Mouse (Mus musculus) embryonic facial prominence, embryonic 13.5 days (tissue): ENCODE results near the gene Car5a. TPM values are rescaled to one million over a fixed set of nuclear protein-coding genes. Genes with fewer than 3 reads are reported as not detected.

Source experiments
- ATAC-seq: fragments of 200-750 bp; cut with Nextera tagmentation; 2 replicates; pipeline ENCODE4 v1.8.0; 2017; ENCODE audit warnings: low read depth; ENCODE audit not compliant: insufficient number of reproducible peaks, insufficient read depth, low FRiP score, low TSS enrichment
- H3K27ac ChIP-seq: fragments of 300-500 bp; sonication (generic); 2 replicates; pipeline ENCODE4 v1.5.1; 2015; ENCODE audit warnings: moderate library complexity, mild to moderate bottlenecking, inconsistent platforms
- H3K27me3 ChIP-seq: fragments of 300-500 bp; sonication (generic); 2 replicates; pipeline ENCODE4 v1.6.1; 2015; ENCODE audit warnings: mild to moderate bottlenecking, inconsistent platforms
- H3K36me3 ChIP-seq: fragments of 300-500 bp; sonication (generic); 2 replicates; pipeline ENCODE4 v1.6.1; 2015; ENCODE audit warnings: mild to moderate bottlenecking, inconsistent platforms
- H3K4me1 ChIP-seq: fragments of 300-500 bp; sonication (generic); 2 replicates; pipeline ENCODE4 v1.6.1; 2015; ENCODE audit warnings: inconsistent platforms
- H3K4me2 ChIP-seq: fragments of 300-500 bp; sonication (generic); 2 replicates; pipeline ENCODE4 v1.6.1; 2015; ENCODE audit warnings: moderate library complexity, mild to moderate bottlenecking, inconsistent platforms
- H3K4me3 ChIP-seq: fragments of 300-500 bp; sonication (generic); 2 replicates; pipeline ENCODE4 v1.5.1; 2015; ENCODE audit warnings: mild to moderate bottlenecking, inconsistent platforms
- H3K9ac ChIP-seq: fragments of 300-500 bp; sonication (generic); 2 replicates; pipeline ENCODE4 v1.6.1; 2015; ENCODE audit warnings: mild to moderate bottlenecking, inconsistent platforms
- H3K9me3 ChIP-seq: fragments of 300-500 bp; sonication (generic); 2 replicates; pipeline ENCODE4 v1.6.1; 2016; ENCODE audit warnings: inconsistent platforms
- WGBS: fragments of 180-500 bp; shearing (Covaris S2); methylation state at CpG from one replicate; pipeline ENCODE4 v1.1.7; 2015; ENCODE audit warnings: mixed read lengths; 5-methylcytosine and 5-hydroxymethylcytosine counted together
- polyA plus RNA-seq: library from polyadenylated mRNA; unstranded; fragments of >200 nt; fragmentation: Nextera tagmentation; extraction: Ambion mirVana; gene quantifications from 2 replicates; pipeline ENCODE4 v1.2.1, GENCODE M21; 2015

Gene Car5a
- polyA plus RNA-seq = not detected in 2 replicates

GRCm38 (mm10) chr8:121944831-121945230, at the start of gene Car5a:
Car5a (minus strand) TSS chr8:121944904.
- Histone ChIP-seq H3K9ac (no peak within 1 kb of the TSS), H3K36me3 (no peaks in the 10 kb centered on the region), H3K4me3 (no peak within 1 kb of the TSS), H3K4me1 (peaks cover 27% of the 10 kb centered on the region), H3K4me2 (no peak within 1 kb of the TSS), H3K27me3 (no peaks in the 10 kb centered on the region), H3K9me3 (no peaks in the 10 kb centered on the region), H3K27ac (no peak within 1 kb of the TSS)
- no peak for ATAC-seq

DNA sequence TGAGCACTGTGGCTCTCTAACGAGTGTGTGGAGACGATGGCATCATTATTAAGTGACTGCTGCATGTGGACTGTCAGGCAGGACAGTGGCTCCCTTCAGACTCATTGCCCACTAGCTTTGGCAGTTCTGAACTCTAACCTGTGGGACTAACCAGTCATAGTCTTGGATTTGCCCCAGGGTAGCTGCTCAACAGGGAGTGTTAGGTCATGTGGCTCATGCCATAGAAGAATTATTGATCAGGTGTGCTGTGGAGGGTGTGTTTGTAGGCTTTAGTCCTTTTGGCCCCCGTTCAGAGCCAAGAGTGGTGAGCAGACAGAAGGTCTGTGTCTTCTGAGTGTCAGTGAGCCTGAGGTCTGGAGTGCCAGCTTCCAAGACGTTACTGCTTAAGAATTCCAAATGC, 48.2 kb upstream of the Car5a start:
- no peak for ATAC-seq
- 81% methylated on average over 4 of the region's 4 CpGs for whole genome bisulfite sequencing
- H3K36me3 ChIP-seq = peaks cover 72% of the 10 kb centered on the region

DNA sequence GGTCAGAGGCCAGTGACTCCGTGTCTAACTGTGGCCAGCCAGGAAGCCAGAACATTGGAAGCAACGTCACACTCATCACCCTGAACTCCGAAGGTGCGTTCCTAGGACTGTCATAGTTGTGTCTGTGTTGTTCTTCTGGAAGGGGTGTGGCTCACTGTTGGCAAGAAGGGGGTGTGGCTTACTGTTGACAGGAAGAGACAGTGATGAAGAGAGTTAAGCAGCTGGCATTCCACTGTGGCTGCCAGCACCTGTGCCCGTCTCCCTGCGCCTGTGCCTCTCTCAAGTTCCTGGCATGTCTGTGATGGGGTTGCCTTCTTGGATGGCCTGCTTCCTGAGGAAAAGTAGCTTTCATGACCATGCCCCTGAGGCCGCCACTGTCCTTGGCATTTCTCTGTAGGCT, 46.9 kb upstream of the Car5a start:
- no peak overlapping the region for H3K4me3 ChIP-seq
- no peaks in the 10 kb centered on the region for H3K27me3 ChIP-seq
- WGBS = 87% methylated on average over 7 of the region's 7 CpGs
- H3K27ac ChIP-seq = no peak overlapping the region
- H3K9me3 ChIP-seq = no peaks in the 10 kb centered on the region
- no peak overlapping the region for H3K4me2 ChIP-seq
- ATAC-seq = no peak
- peaks cover 17% of the 10 kb centered on the region for H3K4me1 ChIP-seq
- H3K36me3 ChIP-seq = peaks cover 70% of the 10 kb centered on the region
- H3K9ac ChIP-seq = no peak overlapping the region

More for the DNA sequence above, 48.2 kb upstream of the Car5a start:
- no peaks in the 10 kb centered on the region for H3K27me3 ChIP-seq
- H3K9me3 ChIP-seq = no peaks in the 10 kb centered on the region
- no peak overlapping the region for H3K4me2 ChIP-seq
- peaks cover 17% of the 10 kb centered on the region for H3K4me1 ChIP-seq
- no peak overlapping the region for H3K9ac ChIP-seq
- H3K27ac ChIP-seq = no peak overlapping the region
- H3K4me3 ChIP-seq = no peak overlapping the region

DNA sequence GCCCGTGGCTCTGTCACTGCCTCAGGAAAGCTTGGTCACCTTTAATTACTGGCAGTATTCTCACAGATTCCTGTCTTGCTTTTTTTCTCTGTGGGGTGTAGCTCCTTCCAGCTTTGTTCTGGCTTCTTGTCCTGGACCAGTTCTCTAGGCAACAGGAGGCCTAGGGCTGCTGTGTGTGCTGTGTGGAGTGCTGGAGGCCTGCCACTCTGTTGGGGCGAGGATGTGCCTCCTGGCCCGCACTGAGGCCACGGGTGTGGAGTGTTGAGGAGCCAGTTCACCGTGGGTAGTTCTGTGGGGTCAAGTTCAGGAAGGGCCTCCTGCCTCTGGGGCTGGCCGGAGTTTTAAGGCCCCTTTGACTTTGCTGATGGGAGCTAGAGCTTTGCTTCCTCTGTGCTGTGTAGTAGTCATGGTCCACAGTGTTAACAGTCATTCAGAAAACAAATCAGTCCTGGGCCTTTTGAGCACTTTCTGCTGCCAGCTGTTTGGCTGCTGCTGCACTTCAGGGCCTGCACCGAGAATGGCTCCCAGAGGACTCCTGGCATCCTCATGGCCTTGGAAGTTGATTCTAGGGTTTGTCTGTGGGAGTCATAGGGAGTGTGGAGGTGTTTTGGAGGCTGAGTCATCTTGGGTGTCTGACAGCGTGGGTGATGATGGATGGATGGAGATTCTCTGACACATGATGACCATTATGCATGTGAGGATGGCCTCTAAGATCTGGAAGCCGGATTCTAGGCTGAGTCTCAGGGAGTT, 46.0 kb upstream of the Car5a start:
- no peaks in the 10 kb centered on the region for H3K27me3 ChIP-seq
- no peak for ATAC-seq
- no peak overlapping the region for H3K27ac ChIP-seq
- peaks cover 17% of the 10 kb centered on the region for H3K4me1 ChIP-seq
- no peaks in the 10 kb centered on the region for H3K9me3 ChIP-seq
- 83% methylated on average over 9 of the region's 9 CpGs for WGBS
- peaks cover 75% of the 10 kb centered on the region for H3K36me3 ChIP-seq
- H3K4me3 ChIP-seq = no peak overlapping the region
- H3K9ac ChIP-seq = no peak overlapping the region
- no peak overlapping the region for H3K4me2 ChIP-seq

GRCm38 (mm10) chr8:121987892-121988291, 43.2 kb upstream of the Car5a start:
- no peak for ATAC-seq
- H3K9me3 ChIP-seq = no peaks in the 10 kb centered on the region
- peaks cover 84% of the 10 kb centered on the region for H3K36me3 ChIP-seq
- no peak overlapping the region for H3K4me2 ChIP-seq
- WGBS = 82% methylated on average over 5 of the region's 5 CpGs
- H3K27ac ChIP-seq = no peak overlapping the region
- no peak overlapping the region for H3K9ac ChIP-seq
- peaks cover 4% of the 10 kb centered on the region; the same call in 1 of the 2 replicates for H3K4me1 ChIP-seq
- H3K27me3 ChIP-seq = no peaks in the 10 kb centered on the region
- H3K4me3 ChIP-seq = no peak overlapping the region

DNA sequence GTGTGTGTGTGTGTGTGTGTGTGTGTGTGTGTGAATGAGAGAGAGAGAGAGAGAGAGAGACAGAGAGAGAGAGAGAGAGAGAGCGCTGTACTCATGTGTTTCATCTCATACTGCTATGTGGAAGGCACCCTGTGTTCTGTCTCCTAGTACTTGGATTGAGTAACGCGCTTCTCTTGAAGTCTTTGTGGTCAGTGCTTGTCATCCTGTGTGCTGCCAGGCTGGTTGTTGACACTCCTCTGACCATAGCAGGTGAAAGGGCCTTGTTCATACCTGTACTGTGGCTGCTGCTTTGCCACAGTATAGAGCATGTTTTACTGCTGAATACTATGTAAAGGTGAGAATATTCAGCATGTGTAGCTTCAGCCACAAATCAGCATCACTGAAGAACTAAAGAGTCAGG, 41.0 kb upstream of the Car5a start:
- no peak overlapping the region for H3K4me3 ChIP-seq
- no peak for ATAC-seq
- H3K9me3 ChIP-seq = no peaks in the 10 kb centered on the region
- peaks cover 79% of the 10 kb centered on the region for H3K36me3 ChIP-seq
- no peak overlapping the region for H3K4me2 ChIP-seq
- no peaks in the 10 kb centered on the region for H3K27me3 ChIP-seq
- 100% methylated on average over 3 of the region's 3 CpGs for WGBS
- no peak overlapping the region for H3K27ac ChIP-seq
- peaks cover 4% of the 10 kb centered on the region; the same call in 1 of the 2 replicates for H3K4me1 ChIP-seq
- no peak overlapping the region for H3K9ac ChIP-seq

DNA sequence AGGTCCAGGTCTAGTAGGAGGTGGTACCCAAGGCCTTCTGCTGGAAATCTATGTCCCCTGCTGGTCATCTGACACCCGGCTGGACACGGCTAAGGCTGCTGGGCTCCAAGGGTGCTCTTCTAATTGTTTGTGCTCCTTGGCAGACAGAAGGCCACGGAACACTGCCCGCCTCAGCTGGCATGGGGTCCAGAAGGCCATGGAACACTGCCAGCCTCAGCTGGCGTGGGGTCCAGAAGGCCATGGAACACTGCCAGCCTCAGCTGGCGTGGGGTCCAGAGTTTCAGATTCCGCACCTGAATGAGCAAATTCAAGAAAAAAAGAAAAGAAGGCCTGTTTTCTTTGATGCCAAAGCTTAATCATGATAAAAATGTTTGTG, 36.8 kb upstream of the Car5a start:
- Histone ChIP-seq H3K27me3 (no peaks in the 10 kb centered on the region), H3K27ac (no peak overlapping the region), H3K4me3 (no peak overlapping the region), H3K4me1 (no peaks in the 10 kb centered on the region), H3K9me3 (no peaks in the 10 kb centered on the region), H3K4me2 (no peak overlapping the region), H3K9ac (no peak overlapping the region), H3K36me3 (peaks cover 78% of the 10 kb centered on the region)
- WGBS = 89% methylated on average over 7 of the region's 7 CpGs
- ATAC-seq = no peak

GRCm38 (mm10) chr8:121980792-121981519, 36.3 kb upstream of the Car5a start:
- Histone ChIP-seq H3K27me3 (no peaks in the 10 kb centered on the region), H3K27ac (no peak overlapping the region), H3K9me3 (no peaks in the 10 kb centered on the region), H3K9ac (no peak overlapping the region), H3K4me3 (no peak overlapping the region), H3K4me2 (no peak overlapping the region), H3K4me1 (no peaks in the 10 kb centered on the region), H3K36me3 (peaks cover 79% of the 10 kb centered on the region)
- no peak for ATAC-seq
- 91% methylated on average over 11 of the region's 11 CpGs for WGBS

- H3K4me2 ChIP-seq = no peak overlapping the region
- no peaks in the 10 kb centered on the region for H3K27me3 ChIP-seq
- H3K27ac ChIP-seq = no peak overlapping the region
- peaks cover 86% of the 10 kb centered on the region for H3K36me3 ChIP-seq
- no peaks in the 10 kb centered on the region for H3K4me1 ChIP-seq
- WGBS = 86% methylated on average over 13 of the region's 13 CpGs
- no peaks in the 10 kb centered on the region for H3K9me3 ChIP-seq
- no peak for ATAC-seq
- H3K4me3 ChIP-seq = no peak overlapping the region
- no peak overlapping the region for H3K9ac ChIP-seq
These were observed 34.0 kb upstream of the Car5a start for GRCm38 (mm10) chr8:121978670-121979069.

GRCm38 (mm10) chr8:121977819-121978590, 33.3 kb upstream of the Car5a start:
- Histone ChIP-seq H3K9ac (no peak overlapping the region), H3K27me3 (no peaks in the 10 kb centered on the region), H3K27ac (no peak overlapping the region), H3K36me3 (peaks cover 80% of the 10 kb centered on the region), H3K4me1 (no peaks in the 10 kb centered on the region), H3K4me3 (no peak overlapping the region), H3K4me2 (no peak overlapping the region), H3K9me3 (no peaks in the 10 kb centered on the region)
- 51% methylated on average over 8 of the region's 8 CpGs for WGBS
- no peak for ATAC-seq

DNA sequence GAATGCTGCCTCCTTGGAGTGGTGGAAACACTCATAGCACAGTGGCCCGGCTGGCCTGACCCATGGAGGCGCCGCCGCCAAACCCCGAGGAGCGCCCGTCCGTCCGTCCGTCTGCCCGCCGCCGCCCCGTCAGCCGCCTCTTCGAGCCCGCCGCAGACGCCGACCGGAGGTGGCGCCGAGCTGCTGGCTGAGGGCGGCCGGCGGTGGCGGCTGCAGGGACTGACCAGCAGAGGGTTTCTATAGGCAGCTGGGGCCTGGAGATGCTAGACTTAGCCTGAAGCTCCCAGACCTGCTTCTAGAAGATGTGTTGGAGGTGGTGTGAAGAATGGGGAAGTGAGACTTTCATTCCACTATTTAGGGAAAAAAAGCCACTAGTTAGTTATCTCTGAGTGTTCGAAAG, 29.2 kb upstream of the Car5a start:
- no peak overlapping the region for H3K27ac ChIP-seq
- H3K4me3 ChIP-seq = no peak overlapping the region
- WGBS = 90% methylated on average over 28 of the region's 28 CpGs
- ATAC-seq = no peak
- no peaks in the 10 kb centered on the region for H3K9me3 ChIP-seq
- H3K4me1 ChIP-seq = peaks cover 6% of the 10 kb centered on the region; the same call in 1 of the 2 replicates
- no peaks in the 10 kb centered on the region for H3K27me3 ChIP-seq
- H3K36me3 ChIP-seq = peaks cover 48% of the 10 kb centered on the region
- no peak overlapping the region for H3K4me2 ChIP-seq
- H3K9ac ChIP-seq = no peak overlapping the region
